7 mouse cellular contexts compared by ENCODE assay signal in genomic region chr4:117913421-117913820, GRCm38 (mm10). TPM values are rescaled to one million over a fixed set of nuclear protein-coding genes. Genes with fewer than 3 reads are reported as not detected.
DNase-seq lines count a peak whose midpoint lies in the region; ATAC-seq lines count a peak whose summit lies in the region.

No protein-coding gene starts in this region.

- H3K27ac ChIP-seq in heart, embryonic 16.5 days (ENCODE audit: low read length): no peak overlapping the region
- no peak overlapping the region for H3K27ac ChIP-seq in midbrain, embryonic 13.5 days

- peak overlapping the region; percentile 87 for H3K9ac ChIP-seq in heart, embryonic 16.5 days (ENCODE audit: low read length)
- H3K9ac ChIP-seq in midbrain, embryonic 13.5 days (replicated peaks): peak overlapping the region; percentile 92

- peaks cover 44% of the 10 kb centered on the region for H3K4me1 ChIP-seq in heart, embryonic 16.5 days (ENCODE audit: control insufficient read depth, insufficient read depth, low read length)
- peaks cover 67% of the 10 kb centered on the region for H3K4me1 ChIP-seq in midbrain, embryonic 13.5 days (replicated peaks)

- no peaks in the 10 kb centered on the region for H3K9me3 ChIP-seq in heart, embryonic 16.5 days (replicated peaks; ENCODE audit: control insufficient read depth, low read length)
- no peaks in the 10 kb centered on the region for H3K9me3 ChIP-seq in midbrain, embryonic 13.5 days

- H3K4me3 ChIP-seq in heart, embryonic 16.5 days (ENCODE audit: low read length): peak overlapping the region; percentile 63
- peak overlapping the region; percentile 93 for H3K4me3 ChIP-seq in midbrain, embryonic 13.5 days (replicated peaks)

- WGBS in heart, embryonic 16.5 days: 50% methylated on average over 3 of the region's 3 CpGs
- WGBS in midbrain, embryonic 13.5 days: 39% methylated on average over 3 of the region's 3 CpGs

- no peak for ATAC-seq in heart, embryonic 16.5 days (replicated peaks; ENCODE audit: extremely low read depth, insufficient read depth, low FRiP score)
- ATAC-seq in midbrain, embryonic 13.5 days: no peak

- DNase-seq in Muller cell, postnatal 12 days (ENCODE audit: inconsistent ontology term): peak; percentile 74
- peak; percentile 82 for DNase-seq in cerebellum, adult 8-10 months
- DNase-seq in kidney, postnatal 36 days: peak; percentile 77 to 85
- no peak for DNase-seq in thymus, postnatal 14 days
- no peak for DNase-seq in embryo, embryonic 10.5 days (ENCODE audit: low spot score)

- H3K4me2 ChIP-seq in heart, embryonic 16.5 days (ENCODE audit: low read depth, low read length): peak overlapping the region; percentile 99
- peak overlapping the region; percentile 100 for H3K4me2 ChIP-seq in midbrain, embryonic 13.5 days (replicated peaks)

- peaks cover 12% of the 10 kb centered on the region for H3K36me3 ChIP-seq in heart, embryonic 16.5 days (ENCODE audit: control insufficient read depth, insufficient read depth)
- H3K36me3 ChIP-seq in midbrain, embryonic 13.5 days: peaks cover 21% of the 10 kb centered on the region

- H3K27me3 ChIP-seq in heart, embryonic 16.5 days (ENCODE audit: control insufficient read depth, insufficient read depth, low read length): no peaks in the 10 kb centered on the region
- H3K27me3 ChIP-seq in midbrain, embryonic 13.5 days: no peaks in the 10 kb centered on the region

RNA-seq across cellular contexts. Expression of gene Ipo13, which starts 1.4 kb away (rescaled TPM):
- polyA plus RNA-seq in heart, embryonic 16.5 days (2015; fragmentation: Nextera tagmentation; extraction: Ambion mirVana): 43.7 and 49.4 TPM in 2 replicates
- polyA plus RNA-seq in midbrain, embryonic 13.5 days (2015; fragmentation: Nextera tagmentation; extraction: Ambion mirVana): 66.2 and 72.9 TPM in 2 replicates

RNA-seq across cellular contexts. Expression of gene Artn, which starts 16.1 kb away (rescaled TPM):
- polyA plus RNA-seq in heart, embryonic 16.5 days (2015; fragmentation: Nextera tagmentation; extraction: Ambion mirVana): 0.70 and 0.85 TPM in 2 replicates
- 0.30 TPM in 2 replicates for polyA plus RNA-seq in midbrain, embryonic 13.5 days (2015; fragmentation: Nextera tagmentation; extraction: Ambion mirVana)

RNA-seq across cellular contexts. Expression of gene Dph2, which starts 21.6 kb away (rescaled TPM):
- 12.5 and 15.1 TPM in 2 replicates for polyA plus RNA-seq in heart, embryonic 16.5 days (2015; fragmentation: Nextera tagmentation; extraction: Ambion mirVana)
- 26.0 and 26.1 TPM in 2 replicates for polyA plus RNA-seq in midbrain, embryonic 13.5 days (2015; fragmentation: Nextera tagmentation; extraction: Ambion mirVana)

RNA-seq across cellular contexts. Expression of gene Atp6v0b, which starts 26.3 kb away (rescaled TPM):
- 229 and 244 TPM in 2 replicates for polyA plus RNA-seq in heart, embryonic 16.5 days (2015; fragmentation: Nextera tagmentation; extraction: Ambion mirVana)
- 458 and 469 TPM in 2 replicates for polyA plus RNA-seq in midbrain, embryonic 13.5 days (2015; fragmentation: Nextera tagmentation; extraction: Ambion mirVana)

RNA-seq across cellular contexts. Expression of gene B4galt2, which starts 30.1 kb away (rescaled TPM):
- 8.6 and 9.5 TPM in 2 replicates for polyA plus RNA-seq in heart, embryonic 16.5 days (2015; fragmentation: Nextera tagmentation; extraction: Ambion mirVana)
- 42.7 and 42.8 TPM in 2 replicates for polyA plus RNA-seq in midbrain, embryonic 13.5 days (2015; fragmentation: Nextera tagmentation; extraction: Ambion mirVana)

Comparison
In these comparisons a context has a peak if more than half of its experiments do, and no peak if none do; other contexts are left out.
1. DNase-seq: peak in Muller cell, postnatal 12 days (single experiment), cerebellum, adult 8-10 months (single experiment) and kidney, postnatal 36 days (2 of 2); none in thymus, postnatal 14 days (single experiment) and embryo, embryonic 10.5 days (single experiment).